Mouse (Mus musculus): ENCODE measurements around the gene Pskh1.
A peak's percentile ranks its signal among the peaks of the same experiment; 100 is the strongest.

Pskh1 gene

DNA sequence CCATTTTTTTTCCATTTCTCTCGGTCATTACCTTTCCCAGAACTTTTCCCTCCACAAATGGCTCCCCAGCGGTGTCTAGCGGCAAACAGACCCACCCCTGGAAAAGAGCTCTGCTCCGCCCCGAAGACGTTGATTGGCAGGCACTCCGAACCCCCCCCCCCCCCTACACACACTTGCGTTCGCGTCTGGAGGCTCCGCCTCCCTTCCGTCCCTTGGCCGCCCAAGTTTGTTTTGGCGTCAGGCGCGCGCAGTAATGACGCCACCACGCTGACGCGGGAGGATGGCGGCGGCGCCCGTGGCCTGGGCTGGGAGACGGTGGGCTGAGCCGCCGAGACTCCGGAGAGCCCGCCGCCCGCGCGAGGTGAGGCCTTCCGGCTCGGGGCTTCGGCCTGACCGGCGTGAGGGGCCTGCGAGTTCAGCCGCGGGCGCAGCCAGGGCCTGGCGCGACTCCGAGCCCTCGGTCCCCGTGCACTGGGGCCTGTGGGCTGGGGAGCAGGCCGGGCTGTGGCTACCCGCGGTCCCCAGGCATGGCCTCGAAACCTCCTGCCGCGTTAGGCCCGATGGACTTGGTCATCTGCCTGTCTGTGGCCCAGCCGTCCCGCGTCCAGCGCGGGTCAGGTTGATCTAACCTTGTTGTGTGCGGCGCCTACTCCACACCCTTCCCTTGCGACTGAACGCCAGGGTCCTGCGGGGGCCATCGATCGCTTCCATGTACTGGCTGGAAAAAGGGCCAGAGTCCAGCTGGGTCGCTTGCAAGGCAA, at the start of gene Pskh1:
Gene Pskh1, plus strand, starts transcription at position 262 of the 761 bp plus-strand sequence.
- peak; percentile 93 to 94 for DNase-seq (ENCODE audit: low spot score in 2 of 2)

DNA sequence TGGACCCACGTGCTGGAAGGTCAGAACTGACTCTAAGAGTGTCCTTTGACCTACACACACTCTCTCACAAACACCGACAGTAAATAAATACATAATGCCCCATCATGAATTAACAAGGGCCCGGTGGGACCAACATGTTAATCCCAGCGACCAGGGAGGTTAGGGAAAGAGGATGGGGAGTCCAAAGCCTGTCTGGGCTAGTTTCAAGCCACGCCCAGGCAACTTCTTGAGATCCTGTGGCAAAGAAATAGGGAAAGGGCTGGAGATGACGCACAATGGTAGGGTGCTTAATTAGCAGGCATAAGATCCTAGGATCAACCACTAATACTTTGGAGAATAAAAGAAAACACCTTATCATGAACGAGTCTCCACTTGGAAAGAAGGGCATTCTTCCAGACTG, 49.6 kb upstream of the Pskh1 start:
- no peak for DNase-seq (ENCODE audit: low spot score in 2 of 2)

DNA sequence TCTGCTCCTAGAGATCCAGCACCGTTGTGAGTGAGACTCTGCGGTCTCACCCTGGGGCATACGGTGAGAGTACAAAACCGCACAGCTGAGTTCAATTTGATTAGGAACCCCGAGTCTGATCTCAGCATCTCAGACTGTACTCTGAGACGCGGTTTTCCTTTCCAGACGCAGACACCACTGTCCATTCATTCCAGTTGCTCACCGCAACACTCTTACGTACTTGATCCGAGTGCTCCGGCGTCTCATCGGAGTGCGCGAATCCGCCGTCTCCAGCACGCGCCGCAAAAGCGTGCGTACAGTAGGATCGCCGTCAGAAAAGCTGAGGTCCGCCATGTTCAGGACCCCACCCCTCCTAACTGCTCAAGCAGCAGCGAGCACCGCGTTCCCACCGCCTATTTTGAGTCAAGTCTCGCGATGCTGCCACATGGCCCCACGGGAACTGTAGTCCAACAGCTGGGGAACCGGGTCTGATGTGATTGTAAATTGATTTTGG, 48.5 kb upstream of the Pskh1 start:
- DNase-seq (ENCODE audit: low spot score in 2 of 2) = peak; percentile 84 to 93

DNA sequence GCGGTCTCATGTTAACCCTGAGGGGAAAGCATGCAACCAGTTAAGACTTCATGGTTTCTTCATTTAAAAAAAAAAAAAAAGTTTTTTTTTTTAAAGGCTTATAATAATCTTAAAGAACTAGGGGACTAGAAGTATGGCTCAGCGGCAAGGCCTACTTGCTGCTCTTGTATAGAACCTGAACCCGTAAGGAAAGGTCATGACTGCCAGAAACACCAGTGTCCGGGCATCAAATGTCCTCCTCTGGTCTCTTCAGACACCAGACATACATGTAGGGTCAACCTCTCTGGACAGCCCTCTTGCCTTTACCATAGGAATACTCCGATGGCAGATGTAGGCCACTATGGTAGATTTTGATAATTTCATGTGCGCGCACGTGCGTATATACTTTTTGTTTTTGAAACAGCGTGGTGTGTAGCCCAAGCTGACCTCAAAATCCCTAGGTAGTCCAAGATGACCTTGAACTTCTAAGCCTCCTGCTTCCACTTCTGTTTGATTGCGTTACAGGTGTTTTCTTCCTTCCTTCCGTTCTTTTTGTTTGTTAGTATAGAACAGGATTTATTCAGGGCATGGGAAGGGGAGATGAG, 48.0 kb upstream of the Pskh1 start:
- DNase-seq (ENCODE audit: low spot score in 2 of 2) = no peak

DNA sequence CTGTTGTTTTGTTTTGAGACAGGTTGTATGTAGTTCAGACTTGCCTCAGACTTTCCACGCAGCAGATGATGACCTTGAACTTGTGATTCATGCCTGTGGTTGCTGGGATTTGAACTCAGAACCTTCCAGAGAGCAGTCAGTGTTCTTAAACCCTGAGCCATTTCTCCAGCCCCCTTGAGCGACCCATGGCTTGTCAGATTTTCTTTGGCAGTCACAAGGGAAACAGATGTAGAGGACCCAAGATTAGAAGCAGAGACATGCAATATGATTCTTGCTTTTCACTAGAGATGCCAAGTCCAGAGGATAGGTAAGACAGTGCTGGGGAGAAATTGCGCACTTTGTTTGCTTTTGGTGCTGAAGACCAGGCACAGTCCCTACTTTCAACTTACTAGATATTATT, 47.1 kb upstream of the Pskh1 start, which contains the start of gene Cenpt:
Gene Cenpt, minus strand, starts transcription at position 101 of the 400 bp plus-strand sequence.
- no peak for DNase-seq (ENCODE audit: low spot score in 2 of 2)

DNA sequence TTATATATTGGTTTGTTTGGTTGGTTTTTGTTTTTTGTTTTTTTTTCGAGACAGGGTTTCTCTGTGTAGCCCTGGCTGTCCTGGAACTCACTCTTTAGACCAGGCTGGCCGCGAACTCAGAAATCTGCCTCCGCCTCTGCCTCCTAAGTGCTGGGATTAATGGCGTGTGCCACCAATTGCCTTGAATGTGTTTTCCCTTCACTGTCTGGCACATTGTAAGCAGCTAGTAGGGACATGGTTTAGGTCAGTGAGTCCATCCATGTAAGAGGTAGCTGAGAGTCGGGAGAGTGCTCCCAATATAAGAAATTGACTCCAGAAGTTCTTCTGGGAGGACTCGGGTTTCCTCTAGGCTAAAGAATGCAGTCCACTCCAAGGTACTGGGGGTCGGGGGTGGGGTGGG, 45.9 kb upstream of the Pskh1 start:
- DNase-seq (ENCODE audit: low spot score in 2 of 2) = peak in 1 of 2 experiments; percentile 29

DNA sequence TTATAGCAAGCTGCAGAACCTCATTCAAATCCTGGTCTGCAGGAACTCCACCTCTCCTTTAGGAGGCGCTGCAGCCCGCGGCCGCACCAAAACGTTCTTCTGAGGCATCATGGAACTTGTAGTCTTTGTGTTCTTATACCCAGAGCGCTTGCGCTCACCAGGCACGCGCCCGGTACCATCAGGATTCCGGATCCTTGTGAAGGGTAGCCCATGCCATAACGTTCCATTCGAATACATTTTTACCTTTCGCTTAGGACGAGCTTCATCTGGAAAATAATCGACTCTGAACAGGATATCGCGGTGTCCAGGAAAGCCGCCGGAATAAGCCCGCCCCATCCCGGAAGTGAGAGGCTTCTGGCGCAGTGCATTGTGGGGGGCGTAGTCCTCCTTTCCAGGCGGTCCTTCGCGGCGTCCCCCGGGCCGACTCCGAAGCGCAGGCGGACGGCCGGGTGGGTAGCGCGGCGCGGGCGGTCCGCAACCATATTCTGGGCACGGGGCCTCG, 45.5 kb upstream of the Pskh1 start, which contains the start of gene Thap11:
Gene Thap11, plus strand, starts transcription at position 418 of the 502 bp plus-strand sequence.
- DNase-seq (ENCODE audit: low spot score in 2 of 2) = peak; percentile 96 to 98

DNA sequence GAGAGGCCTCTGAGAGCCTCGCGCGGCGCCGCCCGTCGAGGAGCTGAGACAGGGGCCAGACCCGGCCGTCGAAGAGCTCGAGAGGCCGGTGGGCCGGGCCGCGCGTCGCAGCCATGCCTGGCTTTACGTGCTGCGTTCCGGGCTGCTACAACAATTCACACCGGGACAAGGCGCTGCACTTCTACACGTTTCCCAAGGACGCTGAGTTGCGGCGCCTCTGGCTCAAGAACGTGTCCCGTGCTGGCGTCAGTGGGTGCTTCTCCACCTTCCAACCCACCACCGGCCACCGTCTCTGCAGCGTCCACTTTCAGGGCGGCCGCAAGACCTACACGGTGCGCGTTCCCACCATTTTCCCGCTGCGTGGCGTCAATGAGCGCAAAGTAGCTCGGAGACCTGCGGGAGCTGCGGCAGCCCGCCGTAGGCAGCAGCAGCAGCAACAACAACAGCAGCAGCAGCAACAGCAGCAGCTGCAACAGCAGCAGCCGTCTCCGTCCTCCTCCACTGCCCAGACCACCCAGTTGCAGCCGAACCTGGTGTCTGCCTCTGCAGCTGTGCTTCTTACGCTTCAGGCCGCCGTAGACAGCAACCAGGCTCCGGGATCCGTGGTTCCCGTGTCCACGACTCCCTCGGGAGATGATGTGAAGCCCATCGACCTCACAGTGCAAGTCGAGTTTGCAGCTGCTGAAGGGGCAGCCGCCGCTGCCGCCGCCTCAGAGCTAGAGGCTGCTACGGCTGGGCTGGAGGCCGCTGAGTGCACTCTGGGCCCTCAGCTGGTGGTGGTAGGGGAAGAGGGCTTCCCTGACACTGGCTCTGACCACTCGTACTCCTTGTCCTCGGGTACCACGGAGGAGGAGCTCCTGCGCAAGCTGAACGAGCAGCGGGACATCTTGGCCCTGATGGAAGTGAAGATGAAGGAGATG, 44.7 kb upstream of the Pskh1 start:
- DNase-seq (ENCODE audit: low spot score in 2 of 2) = peak; percentile 65 to 69

DNA sequence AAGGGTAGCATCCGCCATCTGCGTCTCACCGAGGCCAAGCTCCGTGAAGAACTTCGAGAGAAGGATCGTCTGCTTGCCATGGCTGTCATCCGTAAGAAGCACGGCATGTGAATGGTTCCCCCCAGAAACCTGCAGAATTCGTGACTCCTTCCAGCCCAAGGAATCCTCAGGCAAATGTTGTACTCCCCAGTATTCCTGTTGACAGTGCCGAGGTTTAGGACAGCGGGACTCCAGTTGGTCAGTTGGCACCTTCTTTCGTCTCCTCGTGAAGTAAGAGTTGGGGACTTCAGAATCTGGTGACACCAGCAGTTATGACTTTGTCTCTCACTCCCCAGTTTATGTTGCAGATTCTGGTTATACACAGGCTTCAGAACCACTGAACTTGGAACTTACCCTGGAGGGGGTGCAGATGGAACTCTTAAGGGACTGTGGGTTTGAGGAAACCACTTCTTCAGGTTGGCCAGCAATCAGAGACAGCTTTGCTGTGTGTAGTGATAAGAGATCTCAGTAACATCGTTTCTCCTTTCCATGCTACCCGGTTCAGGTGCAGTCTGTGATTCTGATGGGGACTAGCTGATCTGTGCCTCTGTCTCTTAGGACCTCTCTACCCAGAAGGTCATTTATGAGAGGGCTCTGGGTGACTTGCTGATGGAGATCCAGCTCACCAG, 43.9 kb upstream of the Pskh1 start:
- DNase-seq (ENCODE audit: low spot score in 2 of 2) = no peak

DNA sequence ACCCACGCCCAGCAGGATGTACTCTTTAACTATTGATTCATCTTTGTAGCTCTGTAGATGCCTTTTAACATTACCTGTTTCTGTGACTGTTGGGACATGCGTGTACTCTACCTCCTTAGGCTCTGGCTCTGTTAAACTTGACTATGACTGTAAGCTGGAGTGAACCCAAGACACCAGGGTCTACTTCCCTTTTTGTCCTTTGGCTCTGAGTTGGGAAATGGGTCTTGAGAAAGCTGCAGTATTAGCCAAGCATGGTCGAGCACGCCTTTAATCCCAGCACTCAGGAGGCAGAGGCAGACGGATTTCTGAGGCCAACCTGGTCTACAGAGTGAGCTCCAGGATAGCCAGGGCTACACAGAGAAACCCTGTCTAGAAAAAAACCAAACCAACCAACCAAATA, 41.7 kb upstream of the Pskh1 start:
- DNase-seq (ENCODE audit: low spot score in 2 of 2) = no peak

DNA sequence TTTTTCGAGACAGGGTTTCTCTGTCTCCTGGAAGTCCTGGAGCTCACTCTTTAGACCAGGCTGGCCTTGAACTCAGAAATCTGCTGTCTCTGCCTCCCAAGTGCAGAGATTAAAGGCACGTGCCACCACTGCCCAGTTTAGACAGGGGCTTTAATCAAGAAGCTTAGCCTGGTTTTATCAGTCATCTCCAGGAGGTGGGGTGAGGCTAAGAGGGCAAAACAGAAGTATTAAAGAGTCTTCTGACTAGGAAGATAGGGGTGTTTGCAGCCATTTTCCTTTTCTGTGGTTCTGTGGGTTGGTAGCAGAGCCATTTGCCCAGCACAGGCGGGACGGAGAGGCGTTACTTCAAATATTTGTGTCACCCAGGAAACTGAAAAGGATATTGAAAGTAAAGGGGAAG, 40.9 kb upstream of the Pskh1 start:
- peak; percentile 22 to 42 for DNase-seq (ENCODE audit: low spot score in 2 of 2)

DNA sequence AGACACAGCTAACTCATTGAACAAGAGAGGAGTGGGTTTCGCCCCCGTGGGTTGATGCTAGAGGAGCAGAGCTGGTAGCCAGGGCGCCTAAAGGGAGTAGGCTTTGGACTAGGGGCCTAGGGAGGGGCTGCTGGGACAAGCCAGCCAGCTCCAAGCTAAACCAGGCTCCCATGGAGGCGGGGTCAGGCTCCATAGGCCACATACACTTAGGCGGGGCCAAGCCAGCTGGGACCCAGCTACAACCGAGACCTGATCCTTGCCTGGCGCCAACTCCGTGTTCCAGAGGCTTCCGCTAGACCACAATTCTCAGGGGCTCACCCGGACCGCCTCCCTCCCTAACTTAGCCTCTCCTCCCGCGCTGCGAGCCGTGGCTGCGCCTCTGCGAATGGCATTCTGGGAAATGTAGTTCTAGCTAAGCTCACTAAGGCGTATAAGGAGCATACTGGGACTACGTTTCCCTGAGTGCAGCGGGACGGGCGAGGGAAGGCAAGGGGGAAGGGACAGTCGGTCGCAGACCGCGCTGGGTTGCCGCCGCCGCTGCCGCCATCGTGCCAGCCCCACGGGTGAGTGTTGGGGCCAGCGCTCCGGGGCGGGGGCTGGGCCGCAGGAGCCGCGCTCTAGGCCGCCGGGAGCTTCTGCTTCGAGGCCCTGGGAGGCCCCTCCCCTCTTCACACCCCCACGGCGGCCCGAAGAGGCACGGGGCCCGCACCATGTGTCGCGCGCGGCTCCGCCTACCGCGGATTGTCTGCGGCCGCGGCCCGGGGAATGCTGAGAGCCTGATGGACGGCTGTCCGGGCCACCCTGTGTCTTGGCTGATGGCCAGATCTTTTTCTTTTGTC, 39.9 kb upstream of the Pskh1 start, which contains the start of gene Nutf2:
Gene Nutf2, plus strand, starts transcription at position 438 of the 839 bp plus-strand sequence.
- DNase-seq (ENCODE audit: low spot score in 2 of 2) = peak; percentile 87 to 90

DNA sequence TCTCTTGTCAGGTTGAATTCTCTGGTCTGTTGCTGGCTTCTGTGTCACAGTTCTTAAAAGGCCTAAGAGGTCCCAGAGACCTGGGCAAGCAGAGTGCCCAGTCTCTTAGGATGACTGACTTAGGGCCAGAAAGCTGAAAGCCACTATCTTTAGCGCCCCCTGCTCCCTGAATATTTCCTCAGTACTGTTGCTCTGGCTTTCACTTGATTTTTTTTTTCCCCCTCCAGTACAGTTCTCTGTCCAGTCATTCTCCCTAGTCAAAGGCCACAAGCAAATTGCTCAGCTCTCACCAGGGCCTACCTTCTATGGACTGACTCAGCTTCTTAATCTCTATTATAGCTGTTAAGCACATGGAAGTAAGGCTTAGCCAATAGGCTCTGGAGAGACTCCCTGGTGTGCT, 38.3 kb upstream of the Pskh1 start:
- DNase-seq (ENCODE audit: low spot score in 2 of 2) = peak; percentile 35 to 53

DNA sequence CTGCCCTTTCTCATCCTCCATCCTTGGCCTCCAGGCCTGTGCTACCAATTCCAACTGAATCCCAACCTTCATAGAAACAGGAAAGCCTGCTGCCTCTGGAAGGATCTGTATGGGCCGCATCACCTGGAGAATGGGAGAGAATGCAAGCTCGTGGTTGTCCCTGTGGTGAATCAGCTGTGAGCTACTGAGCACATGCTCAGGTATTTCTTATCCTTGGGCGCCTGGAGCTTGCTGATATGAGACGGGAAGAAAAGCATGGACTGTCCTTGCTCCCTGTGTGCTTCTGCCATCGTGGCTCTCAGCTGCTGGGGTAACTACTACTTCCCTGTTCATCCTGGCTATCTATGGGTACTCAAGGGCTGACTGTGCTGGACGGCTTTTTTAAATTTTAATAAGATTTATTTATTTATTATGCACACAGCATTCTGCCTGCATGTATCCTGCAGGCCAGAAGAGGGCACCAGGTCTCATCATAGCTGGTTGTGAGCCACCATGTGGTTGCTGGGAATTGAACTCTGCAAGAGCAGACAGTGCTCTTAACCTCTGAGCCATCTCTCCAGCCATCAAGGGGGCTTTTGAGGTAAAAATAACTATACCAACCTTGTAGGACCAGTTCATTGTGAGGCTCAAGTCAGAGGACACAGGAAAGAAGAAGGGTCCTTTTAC, 33.7 kb upstream of the Pskh1 start:
- peak in 1 of 2 experiments; percentile 38 for DNase-seq (ENCODE audit: low spot score in 2 of 2)

DNA sequence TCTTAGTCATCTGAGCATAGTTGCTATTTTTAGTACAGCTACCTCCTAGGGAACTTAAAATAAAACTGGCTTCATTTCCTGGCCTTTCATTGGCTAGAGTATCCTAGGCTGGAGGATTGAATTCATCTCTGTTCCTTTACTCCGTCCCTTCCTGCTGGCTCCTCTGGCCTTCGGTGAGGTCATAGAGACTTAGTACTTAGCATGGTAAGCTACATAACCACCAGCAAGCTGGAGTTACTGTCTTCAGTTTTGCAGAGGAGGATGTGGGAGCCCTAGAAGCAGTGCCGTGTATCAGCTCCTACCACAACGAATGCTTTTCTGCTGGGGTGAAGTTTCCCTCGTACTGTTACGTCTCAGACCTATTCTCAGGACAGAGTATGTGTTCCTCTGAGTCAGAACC, 25.9 kb upstream of the Pskh1 start:
- DNase-seq (ENCODE audit: low spot score in 2 of 2) = no peak

DNA sequence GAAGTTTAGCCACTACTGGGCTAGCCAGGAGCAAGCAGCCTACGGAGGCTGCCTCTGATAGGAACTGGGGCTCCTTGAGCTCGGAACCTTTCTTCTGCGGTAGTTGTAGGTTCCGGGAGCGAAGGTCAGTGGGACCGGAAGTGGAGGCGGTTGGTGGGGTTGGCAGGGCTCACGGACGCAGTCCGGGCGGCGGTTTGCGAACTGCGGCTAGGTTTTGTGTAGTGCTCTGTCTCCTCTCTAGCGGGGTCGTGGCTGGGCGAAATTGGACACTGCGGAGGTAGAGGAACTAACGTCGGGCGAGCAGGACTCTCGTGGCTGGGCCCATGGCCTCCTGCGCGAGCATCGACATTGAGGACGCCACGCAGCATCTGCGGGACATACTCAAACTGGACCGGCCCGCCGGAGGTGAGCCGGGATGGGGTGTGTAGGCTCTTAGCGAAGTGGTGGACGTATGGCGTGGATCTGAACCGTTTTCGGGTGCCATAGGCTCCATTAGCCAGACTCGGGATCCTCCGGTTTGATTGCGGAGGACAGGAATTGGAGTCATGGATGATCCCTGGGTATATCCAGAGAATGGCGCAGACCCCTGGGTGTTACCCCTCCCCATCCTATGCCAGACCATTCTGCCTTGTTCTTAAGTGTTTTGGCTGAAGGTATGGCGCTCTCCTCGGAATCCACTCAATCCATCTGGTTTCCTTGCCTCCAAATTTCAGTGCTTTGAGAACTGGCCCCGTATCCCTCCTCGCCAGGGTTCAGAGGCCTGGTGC, 19.3 kb upstream of the Pskh1 start, which contains the start of gene Edc4:
Gene Edc4, plus strand, starts transcription at position 128 of the 767 bp plus-strand sequence.
- DNase-seq (ENCODE audit: low spot score in 2 of 2) = peak; percentile 90 to 95

DNA sequence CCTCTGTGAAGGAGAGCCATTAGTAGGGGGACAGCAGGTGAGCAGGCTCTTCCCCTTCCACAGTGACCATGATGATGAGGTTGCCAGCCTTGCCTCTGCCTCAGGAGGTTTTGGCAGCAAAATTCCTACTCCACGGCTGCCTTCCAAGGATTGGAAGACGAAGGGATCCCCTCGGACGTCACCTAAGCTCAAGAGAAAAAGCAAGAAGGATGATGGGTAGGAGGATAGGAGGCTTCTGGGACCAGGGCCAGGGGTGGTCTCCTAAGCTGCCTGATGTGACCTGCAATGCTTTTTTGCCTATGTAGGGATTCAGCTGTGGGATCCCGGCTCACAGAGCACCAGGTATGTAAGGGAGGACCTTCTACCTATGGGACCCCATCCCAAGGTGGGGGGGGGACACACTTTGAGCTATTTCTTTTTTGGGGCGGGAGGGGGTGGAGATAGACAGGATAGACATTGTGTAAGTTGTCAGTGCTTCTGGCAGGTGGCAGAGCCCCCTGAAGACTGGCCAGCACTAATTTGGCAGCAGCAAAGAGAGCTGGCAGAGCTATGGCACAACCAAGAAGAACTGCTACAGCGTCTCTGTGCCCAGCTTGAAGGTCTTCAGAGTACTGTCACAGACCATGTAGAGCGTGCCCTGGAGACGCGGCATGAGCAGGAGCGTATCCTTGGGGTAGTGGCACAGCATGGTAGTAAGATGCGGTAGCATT, 10.3 kb upstream of the Pskh1 start:
- DNase-seq (ENCODE audit: low spot score in 2 of 2) = no peak

DNA sequence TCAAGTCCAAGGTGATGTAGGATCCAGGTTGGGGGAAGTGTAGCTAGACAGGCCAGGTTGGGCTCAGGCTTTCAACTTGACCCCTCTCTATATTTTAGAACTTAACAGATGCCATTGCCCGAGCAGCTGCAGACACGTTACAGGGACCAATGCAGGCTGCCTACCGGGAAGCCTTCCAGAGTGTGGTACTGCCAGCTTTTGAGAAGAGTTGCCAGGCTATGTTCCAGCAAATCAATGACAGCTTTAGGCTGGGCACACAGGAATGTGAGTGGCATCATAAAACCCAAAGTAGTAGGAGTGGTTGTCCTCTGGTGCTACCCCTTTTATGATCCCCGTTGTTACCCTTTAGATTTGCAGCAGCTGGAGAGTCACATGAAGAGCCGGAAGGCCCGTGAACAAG, 9.4 kb upstream of the Pskh1 start:
- no peak for DNase-seq (ENCODE audit: low spot score in 2 of 2)
